Mouse (Mus musculus) cerebellum, postnatal 25 days (tissue): ENCODE data around the gene Wdr4.
A peak's percentile ranks its signal among the peaks of the same experiment; 100 is the strongest.

Source experiments
- DNase-seq, 2 experiments: peaks; one replicate each; pipeline ENCODE4 v3.0.0; 2021; ENCODE audit warnings: mixed read lengths in 2 of 2

The Wdr4 gene

DNA sequence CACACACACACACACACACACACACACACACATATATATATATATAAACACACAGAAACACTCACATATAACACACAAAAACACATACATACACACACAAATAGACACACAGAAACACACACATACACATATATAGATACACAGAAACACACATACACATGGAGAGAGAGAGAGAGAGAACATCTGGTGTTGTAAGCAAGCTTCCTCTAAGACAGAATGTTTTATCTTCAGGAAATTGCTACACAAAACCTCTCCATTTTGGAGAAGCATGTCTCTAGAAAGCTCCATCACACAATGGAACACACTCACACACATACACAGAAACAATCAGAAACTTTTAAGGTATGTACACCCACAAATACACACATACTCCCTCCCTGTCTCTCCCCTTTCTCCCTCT lies 28.4 kb downstream of the Wdr4 start:
- DNase-seq, result no peak

GRCm38 (mm10) chr17:31487433-31488060 lies 32.2 kb downstream of the Wdr4 start:
- DNase-seq, result no peak

GRCm38 (mm10) chr17:31486616-31487198 lies 33.1 kb downstream of the Wdr4 start:
- no peak for DNase-seq

GRCm38 (mm10) chr17:31479108-31479844 lies 40.5 kb downstream of the Wdr4 start:
- no peak for DNase-seq

DNA sequence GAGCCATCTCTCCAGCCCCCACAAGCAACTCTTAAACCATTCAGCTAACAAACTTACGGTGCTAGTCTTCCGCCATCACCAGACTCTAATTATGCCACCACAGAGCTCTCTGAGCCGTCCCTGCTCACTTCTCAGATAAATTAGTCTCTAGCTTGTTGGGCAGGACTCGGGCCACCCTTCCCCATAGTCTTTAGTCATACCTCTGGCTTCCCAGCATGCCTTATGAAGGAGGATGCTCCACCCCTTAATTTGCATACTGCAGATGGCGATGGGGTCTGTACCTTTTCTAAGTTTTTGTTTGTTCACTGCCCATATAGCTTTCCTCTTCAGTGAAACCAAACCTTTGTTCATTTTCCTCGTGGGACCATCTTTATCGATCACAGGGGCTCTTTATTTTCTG lies 41.2 kb downstream of the Wdr4 start:
- DNase-seq, result no peak

- DNase-seq, result no peak
Measured at GRCm38 (mm10) chr17:31474388-31474787, 45.4 kb downstream of the Wdr4 start.

GRCm38 (mm10) chr17:31470766-31471418 lies 48.9 kb downstream of the Wdr4 start:
- DNase-seq, result no peak

- DNase-seq, result no peak
Measured at GRCm38 (mm10) chr17:31468496-31468895, 51.3 kb downstream of the Wdr4 start.

DNA sequence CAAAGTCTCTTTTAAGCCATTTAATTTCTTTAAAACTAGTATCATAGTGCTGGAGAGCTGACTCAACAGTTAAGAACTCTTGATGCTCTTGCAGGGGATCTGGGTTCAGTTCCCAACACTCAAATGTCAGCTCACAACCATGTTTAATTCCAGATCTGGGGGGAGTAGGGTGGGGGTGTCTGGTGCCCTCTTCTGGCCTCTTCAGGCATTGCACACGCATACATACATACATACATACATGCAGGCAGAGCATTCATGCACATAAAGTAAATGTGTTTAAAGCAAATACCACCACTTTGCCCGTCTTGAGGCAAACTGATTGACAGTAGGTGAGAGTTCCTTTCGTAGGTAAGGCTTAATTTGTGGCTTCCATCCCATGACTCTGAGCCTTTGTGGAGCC lies 52.9 kb downstream of the Wdr4 start:
- DNase-seq, result peak in 1 of 2 experiments; percentile 21

GRCm38 (mm10) chr17:31462506-31462905 lies 57.3 kb downstream of the Wdr4 start:
- DNase-seq, result no peak

GRCm38 (mm10) chr17:31460416-31460815 lies 59.4 kb downstream of the Wdr4 start:
- DNase-seq, result peak in 1 of 2 experiments; percentile 23

- peak; percentile 72 to 76 for DNase-seq
Measured at GRCm38 (mm10) chr17:31456723-31457567, 62.8 kb downstream of the Wdr4 start.

- no peak for DNase-seq
Measured at GRCm38 (mm10) chr17:31454056-31454455, 65.7 kb downstream of the Wdr4 start.

GRCm38 (mm10) chr17:31453476-31453875 lies 66.3 kb downstream of the Wdr4 start:
- no peak for DNase-seq

GRCm38 (mm10) chr17:31452816-31453215 lies 67.0 kb downstream of the Wdr4 start:
- no peak for DNase-seq

DNA sequence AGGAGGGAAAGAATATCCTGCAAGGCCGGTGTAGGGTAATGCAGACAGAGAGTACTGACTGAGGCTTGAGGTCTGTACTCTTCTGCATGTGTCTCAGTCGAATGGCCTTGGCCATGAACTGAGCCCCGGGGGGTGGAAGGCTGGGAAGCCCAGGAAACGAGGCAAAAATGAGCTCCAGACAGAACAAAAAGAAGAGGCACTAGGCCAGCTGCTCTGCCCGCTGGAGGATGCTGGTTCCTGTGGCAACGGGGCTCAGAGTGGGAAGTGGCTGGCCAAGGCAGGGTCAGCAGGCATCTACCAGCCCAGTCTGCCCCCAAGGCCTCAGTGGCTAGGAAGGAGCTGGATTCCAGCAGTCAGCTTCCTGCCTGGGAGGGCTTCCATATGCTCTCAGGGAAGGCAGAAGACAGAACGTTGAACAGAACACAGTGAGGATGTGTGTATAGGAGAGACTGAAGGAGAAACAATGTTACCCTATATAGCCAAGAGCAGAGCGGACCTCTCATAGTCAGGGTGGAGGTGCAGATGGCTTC lies 68.5 kb downstream of the Wdr4 start:
- peak; percentile 49 to 61 for DNase-seq

GRCm38 (mm10) chr17:31450206-31450605 lies 69.6 kb downstream of the Wdr4 start:
- DNase-seq, result peak; percentile 49 to 52

DNA sequence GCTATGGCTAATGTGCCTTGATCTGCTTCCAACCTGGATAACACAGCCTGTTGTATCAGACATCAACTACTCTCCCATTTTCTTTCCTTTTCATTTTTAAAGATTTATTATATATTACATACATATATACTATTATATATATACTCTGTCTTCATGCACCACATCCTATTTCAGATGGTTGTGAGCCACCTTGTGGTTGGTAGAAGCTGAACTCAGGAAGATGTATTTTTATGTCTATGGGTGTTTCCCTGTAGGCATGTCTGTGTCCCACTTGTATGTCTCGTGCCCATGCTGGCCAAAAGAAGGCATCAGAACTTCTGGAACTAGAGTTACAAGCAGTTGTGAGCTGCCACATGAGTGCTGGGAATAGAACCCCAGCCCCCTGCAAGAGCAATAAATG lies 71.3 kb downstream of the Wdr4 start:
- no peak for DNase-seq

DNA sequence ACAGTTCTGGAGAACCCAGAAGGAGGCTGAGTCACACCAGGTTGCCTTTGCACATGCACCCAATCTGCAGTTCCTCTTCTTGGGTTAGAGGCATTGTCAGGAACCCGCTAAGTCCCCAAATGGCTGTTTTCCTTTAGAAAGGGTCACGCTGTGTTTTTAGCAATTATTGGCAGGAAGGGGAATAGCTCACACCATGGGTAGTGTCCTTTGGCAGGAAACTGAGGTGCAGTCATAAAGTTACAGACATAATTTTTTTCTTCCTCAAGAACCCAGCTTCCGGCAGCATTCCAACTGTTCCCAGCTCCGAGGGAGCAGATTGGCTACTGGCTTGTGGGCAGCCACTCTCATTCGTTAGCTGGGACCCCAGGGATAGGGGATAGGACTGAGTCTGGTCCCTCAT lies 72.0 kb downstream of the Wdr4 start:
- peak; percentile 49 to 59 for DNase-seq

- DNase-seq, result peak in 1 of 2 experiments; percentile 44
Measured at GRCm38 (mm10) chr17:31445061-31445731, 74.6 kb downstream of the Wdr4 start.
